Mouse (Mus musculus): Measurements from ENCODE around the gene B3gnt9.

DNA sequence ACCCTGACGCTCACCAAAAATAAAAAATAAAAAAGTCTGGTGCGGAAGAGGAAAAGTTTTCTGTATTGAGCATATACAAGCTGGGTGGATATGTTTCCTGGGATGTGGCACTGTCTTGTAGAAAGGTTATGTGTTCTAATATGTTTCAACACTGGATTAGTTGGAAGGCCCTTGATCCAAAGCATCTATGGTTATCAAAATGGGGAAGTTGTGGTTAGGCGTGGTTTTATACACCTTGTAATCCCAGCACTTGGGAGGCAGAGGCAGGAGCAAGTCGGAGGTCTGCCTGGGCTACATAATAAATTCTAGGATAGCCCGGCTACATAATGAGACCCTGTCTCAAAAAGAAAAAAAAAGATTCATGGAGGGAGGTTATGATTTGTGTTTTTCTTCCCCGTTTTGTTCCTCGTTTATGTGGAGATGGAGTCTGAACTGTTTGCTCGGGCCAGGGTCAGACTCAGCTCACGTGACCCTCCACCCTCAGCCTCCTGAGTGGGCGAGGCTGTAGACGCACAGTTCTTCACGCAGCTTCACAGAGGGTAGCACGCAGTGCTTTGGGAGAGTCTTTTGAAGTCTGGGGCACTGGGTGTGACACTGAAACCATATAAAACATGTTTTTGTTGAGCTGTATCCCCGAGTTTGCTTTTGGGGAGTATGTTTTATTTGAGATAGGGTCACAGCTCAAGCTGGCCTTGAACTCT lies 17.4 kb downstream of the B3gnt9 start:
- TF ChIP-seq CTCF (IDR thresholded peaks at IDR 0.05; ENCODE audit: insufficient read depth, low read depth, low read length) (no peak), POLR2A (IDR thresholded peaks at IDR 0.05; ENCODE audit: insufficient read depth, low read depth, low read length) (no peak)
